Mouse (Mus musculus): ENCODE measurements around the gene S100a13. TPM values are rescaled to one million over a fixed set of nuclear protein-coding genes. Genes with fewer than 3 reads are reported as not detected.

S100a13 gene
- polyA plus RNA-seq, 1 experiment from 2014 or later, result 159 TPM

- peak; percentile 98 for ATAC-seq
- Histone ChIP-seq H3K9ac (replicated peaks; ENCODE audit: low read depth) (peak within 1 kb of the TSS; percentile 70), H3K36me3 (ENCODE audit: insufficient read depth, low read length) (peaks cover 5% of the 10 kb centered on the region; the same call in 1 of the 2 replicates), H3K27me3 (replicated peaks; ENCODE audit: insufficient read depth, low read length) (no peaks in the 10 kb centered on the region), H3K27ac (ENCODE audit: low read length) (peak within 1 kb of the TSS; percentile 93), H3K9me3 (ENCODE audit: low read length) (no peaks in the 10 kb centered on the region), H3K4me3 (ENCODE audit: low read depth, low read length) (peak within 1 kb of the TSS; percentile 85), H3K4me1 (ENCODE audit: insufficient read depth, low read depth, low read length) (0 out of 2 replicates have a peak, but pooled peaks cover 4% of the 10 kb centered on the region), H3K4me2 (replicated peaks; ENCODE audit: low read depth, low read length) (peak within 1 kb of the TSS; percentile 59)
- peak; percentile 99 for DNase-seq (ENCODE audit: low spot score)
- under 1% methylated on average over 37 of the region's 37 CpGs for WGBS
- TF ChIP-seq CTCF (IDR thresholded peaks at IDR 0.05) (peak; percentile 97), EP300 (IDR thresholded peaks at IDR 0.05) (no peak)
These were observed 23.5 kb upstream of the S100a13 start, which contains the start of gene Snapin for GRCm38 (mm10) chr3:90490696-90491256. Gene Snapin (minus strand): TSS chr3:90491033.

- no peak for ATAC-seq
- peak; percentile 45 for DNase-seq (ENCODE audit: low spot score)
- no peak overlapping the region for H3K9ac ChIP-seq (replicated peaks; ENCODE audit: low read depth)
- no peak overlapping the region for H3K4me3 ChIP-seq (ENCODE audit: low read depth, low read length)
- H3K27ac ChIP-seq (ENCODE audit: low read length), result no peak overlapping the region
- H3K9me3 ChIP-seq (ENCODE audit: low read length), result no peaks in the 10 kb centered on the region
- H3K4me2 ChIP-seq (replicated peaks; ENCODE audit: low read depth, low read length), result no peak overlapping the region
- TF ChIP-seq EP300 (IDR thresholded peaks at IDR 0.05) (no peak), CTCF (IDR thresholded peaks at IDR 0.05) (peak; percentile 65)
- H3K4me1 ChIP-seq (ENCODE audit: insufficient read depth, low read depth, low read length), result 0 out of 2 replicates have a peak, but pooled peaks cover 4% of the 10 kb centered on the region
- H3K36me3 ChIP-seq (ENCODE audit: insufficient read depth, low read length), result peaks cover 5% of the 10 kb centered on the region; the same call in 1 of the 2 replicates
- 38% methylated on average over 2 of the region's 2 CpGs for WGBS
- no peaks in the 10 kb centered on the region for H3K27me3 ChIP-seq (replicated peaks; ENCODE audit: insufficient read depth, low read length)
These were observed 22.9 kb upstream of the S100a13 start for GRCm38 (mm10) chr3:90491350-90491749.

- Histone ChIP-seq H3K9ac (replicated peaks; ENCODE audit: low read depth) (no peak overlapping the region), H3K4me3 (ENCODE audit: low read depth, low read length) (no peak overlapping the region), H3K4me1 (ENCODE audit: insufficient read depth, low read depth, low read length) (0 out of 2 replicates have a peak, but pooled peaks cover 4% of the 10 kb centered on the region), H3K27me3 (replicated peaks; ENCODE audit: insufficient read depth, low read length) (no peaks in the 10 kb centered on the region), H3K27ac (ENCODE audit: low read length) (no peak overlapping the region), H3K4me2 (replicated peaks; ENCODE audit: low read depth, low read length) (no peak overlapping the region), H3K9me3 (ENCODE audit: low read length) (no peaks in the 10 kb centered on the region), H3K36me3 (ENCODE audit: insufficient read depth, low read length) (peaks cover 16% of the 10 kb centered on the region)
- TF ChIP-seq EP300 (IDR thresholded peaks at IDR 0.05) (no peak), CTCF (IDR thresholded peaks at IDR 0.05) (no peak)
- WGBS, result 48% methylated on average over 4 of the region's 4 CpGs
- DNase-seq (ENCODE audit: low spot score), result no peak
- ATAC-seq, result no peak
These were observed 20.2 kb upstream of the S100a13 start for GRCm38 (mm10) chr3:90493831-90494540.

GRCm38 (mm10) chr3:90495850-90496525, 18.2 kb upstream of the S100a13 start:
- H3K4me3 ChIP-seq (ENCODE audit: low read depth, low read length), result no peak overlapping the region
- no peak overlapping the region for H3K27ac ChIP-seq (ENCODE audit: low read length)
- 0 out of 2 replicates have a peak, but pooled peaks have one; percentile 10 for ATAC-seq
- H3K27me3 ChIP-seq (replicated peaks; ENCODE audit: insufficient read depth, low read length), result no peaks in the 10 kb centered on the region
- no peaks in the 10 kb centered on the region for H3K4me1 ChIP-seq (ENCODE audit: insufficient read depth, low read depth, low read length)
- H3K9me3 ChIP-seq (ENCODE audit: low read length), result no peaks in the 10 kb centered on the region
- WGBS, result 66% methylated on average over 7 of the region's 7 CpGs
- H3K4me2 ChIP-seq (replicated peaks; ENCODE audit: low read depth, low read length), result no peak overlapping the region
- no peak overlapping the region for H3K9ac ChIP-seq (replicated peaks; ENCODE audit: low read depth)
- no peak for TF ChIP-seq CTCF (IDR thresholded peaks at IDR 0.05)
- no peak for TF ChIP-seq EP300 (IDR thresholded peaks at IDR 0.05)
- DNase-seq (ENCODE audit: low spot score), result peak; percentile 32
- H3K36me3 ChIP-seq (ENCODE audit: insufficient read depth, low read length), result peaks cover 19% of the 10 kb centered on the region

DNA sequence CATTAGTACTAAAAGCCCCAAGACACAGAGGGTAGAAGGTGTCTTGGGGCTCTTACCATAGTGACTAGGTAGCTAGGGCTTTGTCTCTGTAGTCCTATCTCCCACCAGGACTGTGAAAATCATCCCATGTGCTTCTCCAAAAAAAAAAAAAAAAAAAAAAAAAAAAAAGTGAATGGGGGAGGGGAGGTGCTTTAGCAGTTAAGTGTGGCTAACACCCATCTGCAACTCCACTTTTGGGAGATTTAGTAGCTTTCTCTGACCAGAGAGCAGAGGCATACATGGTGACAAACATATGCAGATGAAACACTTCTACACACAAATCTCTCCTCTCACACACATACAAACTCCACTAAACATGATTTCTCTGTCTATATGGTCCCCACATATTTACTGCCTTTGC, 16.6 kb upstream of the S100a13 start:
- H3K4me3 ChIP-seq (ENCODE audit: low read depth, low read length), result no peak overlapping the region
- no peak for TF ChIP-seq EP300 (IDR thresholded peaks at IDR 0.05)
- TF ChIP-seq CTCF (IDR thresholded peaks at IDR 0.05), result no peak
- H3K4me2 ChIP-seq (replicated peaks; ENCODE audit: low read depth, low read length), result no peak overlapping the region
- no peak overlapping the region for H3K9ac ChIP-seq (replicated peaks; ENCODE audit: low read depth)
- H3K36me3 ChIP-seq (ENCODE audit: insufficient read depth, low read length), result peaks cover 28% of the 10 kb centered on the region
- no peaks in the 10 kb centered on the region for H3K9me3 ChIP-seq (ENCODE audit: low read length)
- no peaks in the 10 kb centered on the region for H3K4me1 ChIP-seq (ENCODE audit: insufficient read depth, low read depth, low read length)
- no peak for ATAC-seq
- no peaks in the 10 kb centered on the region for H3K27me3 ChIP-seq (replicated peaks; ENCODE audit: insufficient read depth, low read length)
- DNase-seq (ENCODE audit: low spot score), result no peak
- no peak overlapping the region for H3K27ac ChIP-seq (ENCODE audit: low read length)

DNA sequence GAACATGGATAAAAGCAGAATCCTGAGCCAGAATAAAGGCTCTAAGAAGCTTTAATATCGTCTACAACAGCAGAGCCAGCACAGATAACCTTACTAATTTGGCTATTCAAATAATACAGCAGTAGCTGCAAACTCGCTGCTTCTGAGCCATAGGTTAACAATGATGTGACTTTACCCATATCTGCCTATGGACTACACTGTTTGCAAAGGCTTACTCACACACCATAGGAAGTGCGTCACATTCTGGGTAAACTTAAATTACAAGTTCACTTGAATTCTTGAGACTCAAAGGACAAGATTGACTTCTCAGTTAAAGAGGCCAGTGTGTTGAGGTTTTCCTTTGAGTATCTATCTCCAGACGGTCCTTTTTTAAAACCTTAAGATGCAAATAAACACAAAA, 10.8 kb upstream of the S100a13 start:
- ATAC-seq (no peak), DNase-seq (ENCODE audit: low spot score) (peak; percentile 51)
- 56% methylated on average over 4 of the region's 4 CpGs for WGBS
- Histone ChIP-seq H3K4me1 (ENCODE audit: insufficient read depth, low read depth, low read length) (peaks cover 16% of the 10 kb centered on the region; the same call in 1 of the 2 replicates), H3K9me3 (ENCODE audit: low read length) (no peaks in the 10 kb centered on the region), H3K4me3 (ENCODE audit: low read depth, low read length) (no peak overlapping the region), H3K27ac (ENCODE audit: low read length) (no peak overlapping the region), H3K9ac (replicated peaks; ENCODE audit: low read depth) (no peak overlapping the region), H3K27me3 (replicated peaks; ENCODE audit: insufficient read depth, low read length) (no peaks in the 10 kb centered on the region), H3K4me2 (replicated peaks; ENCODE audit: low read depth, low read length) (no peak overlapping the region), H3K36me3 (ENCODE audit: insufficient read depth, low read length) (peaks cover 36% of the 10 kb centered on the region)
- no peak for TF ChIP-seq CTCF (IDR thresholded peaks at IDR 0.05)
- 0 out of 2 replicates have a peak, but pooled peaks have one; percentile 20 for TF ChIP-seq EP300 (IDR thresholded peaks at IDR 0.05)

All from lung, postnatal 0 days (tissue).